Mouse (Mus musculus) forebrain, embryonic 13.5 days (tissue): ENCODE measurements at regions not wholly inside any gene's neighbourhood (a gene's known extent, or its start where the extent isn't known, plus 50 kb on each side); places are given as distances from the start of the nearest gene placed in this dataset.

Experiments
- ATAC-seq: fragments of 200-750 bp; cut with Nextera tagmentation; 2 replicates; pipeline ENCODE4 v1.8.0; 2017
- H3K27ac ChIP-seq: fragments of 300-500 bp; sonication (generic); 2 replicates; pipeline ENCODE4 v1.5.1; 2015; ENCODE audit warnings: inconsistent platforms, mild to moderate bottlenecking, moderate library complexity
- H3K27me3 ChIP-seq: fragments of 300-500 bp; sonication (generic); 2 replicates; pipeline ENCODE4 v1.6.1; 2015; ENCODE audit warnings: mild to moderate bottlenecking, inconsistent platforms
- H3K36me3 ChIP-seq: fragments of 300-500 bp; sonication (generic); 2 replicates; pipeline ENCODE4 v1.6.1; 2015; ENCODE audit warnings: mild to moderate bottlenecking, inconsistent platforms; ENCODE audit not compliant: poor library complexity, severe bottlenecking
- H3K4me1 ChIP-seq: fragments of 300-500 bp; sonication (generic); 2 replicates; pipeline ENCODE4 v1.6.1; 2015; ENCODE audit warnings: inconsistent platforms
- H3K4me2 ChIP-seq: fragments of 300-500 bp; sonication (generic); 2 replicates; pipeline ENCODE4 v1.6.1; 2015; ENCODE audit warnings: inconsistent platforms, mild to moderate bottlenecking, moderate library complexity
- H3K4me3 ChIP-seq: fragments of 300-500 bp; sonication (generic); 2 replicates; pipeline ENCODE4 v1.5.1; 2015; ENCODE audit warnings: mild to moderate bottlenecking, inconsistent platforms
- H3K9ac ChIP-seq: fragments of 300-500 bp; sonication (generic); 2 replicates; pipeline ENCODE4 v1.6.1; 2015; ENCODE audit warnings: mild to moderate bottlenecking, inconsistent platforms
- H3K9me3 ChIP-seq: fragments of 300-500 bp; sonication (generic); replicated peaks from 2 replicates; pipeline ENCODE4 v1.6.1; 2016; ENCODE audit warnings: inconsistent platforms
- WGBS: fragments of 180-500 bp; shearing (Covaris S2); methylation state at CpG from one replicate; pipeline ENCODE4 v1.1.7; 2015; 5-methylcytosine and 5-hydroxymethylcytosine counted together

GRCm38 (mm10) chr16:51811073-51811472, 220.0 kb upstream of the Cblb start:
- H3K27ac ChIP-seq, result no peak overlapping the region
- no peaks in the 10 kb centered on the region for H3K4me1 ChIP-seq
- no peak overlapping the region for H3K4me2 ChIP-seq
- no peaks in the 10 kb centered on the region for H3K27me3 ChIP-seq
- no peak overlapping the region for H3K9ac ChIP-seq
- no peak for ATAC-seq
- WGBS, result 96% methylated on average over 1 of the region's 1 CpGs
- H3K4me3 ChIP-seq, result no peak overlapping the region
- H3K9me3 ChIP-seq, result no peaks in the 10 kb centered on the region
- no peaks in the 10 kb centered on the region for H3K36me3 ChIP-seq

- H3K4me1 ChIP-seq, result no peaks in the 10 kb centered on the region
- H3K9ac ChIP-seq, result no peak overlapping the region
- H3K9me3 ChIP-seq, result no peaks in the 10 kb centered on the region
- no peaks in the 10 kb centered on the region for H3K36me3 ChIP-seq
- H3K27me3 ChIP-seq, result no peaks in the 10 kb centered on the region
- H3K4me2 ChIP-seq, result no peak overlapping the region
- 78% methylated on average over 3 of the region's 3 CpGs for WGBS
- H3K27ac ChIP-seq, result no peak overlapping the region
- no peak overlapping the region for H3K4me3 ChIP-seq
- ATAC-seq, result no peak
Observed at GRCm38 (mm10) chr16:51842770-51843169, 188.3 kb upstream of the Cblb start.

- Histone ChIP-seq H3K27me3 (no peaks in the 10 kb centered on the region), H3K4me2 (no peak overlapping the region), H3K4me1 (no peaks in the 10 kb centered on the region), H3K4me3 (no peak overlapping the region), H3K36me3 (no peaks in the 10 kb centered on the region), H3K9me3 (no peaks in the 10 kb centered on the region), H3K9ac (no peak overlapping the region), H3K27ac (no peak overlapping the region)
- WGBS, result 65% methylated on average over 4 of the region's 4 CpGs
- ATAC-seq, result peak; percentile 45; the same call in 1 of the 2 replicates
Observed at GRCm38 (mm10) chr16:51845539-51845938, 185.5 kb upstream of the Cblb start.

- Histone ChIP-seq H3K9me3 (no peaks in the 10 kb centered on the region), H3K9ac (no peak overlapping the region), H3K4me1 (peaks cover 12% of the 10 kb centered on the region; the same call in 1 of the 2 replicates), H3K36me3 (no peaks in the 10 kb centered on the region), H3K27ac (no peak overlapping the region), H3K27me3 (no peaks in the 10 kb centered on the region), H3K4me3 (no peak overlapping the region), H3K4me2 (no peak overlapping the region)
- 35% methylated on average over 4 of the region's 4 CpGs for WGBS
- peak; percentile 70 for ATAC-seq
Observed at GRCm38 (mm10) chr16:51880711-51881110, 150.3 kb upstream of the Cblb start.

GRCm38 (mm10) chr16:51881127-51881526, 149.9 kb upstream of the Cblb start:
- H3K36me3 ChIP-seq, result no peaks in the 10 kb centered on the region
- no peak overlapping the region for H3K9ac ChIP-seq
- H3K27ac ChIP-seq, result no peak overlapping the region
- H3K27me3 ChIP-seq, result no peaks in the 10 kb centered on the region
- WGBS, result 23% methylated on average over 2 of the region's 2 CpGs
- peaks cover 12% of the 10 kb centered on the region; the same call in 1 of the 2 replicates for H3K4me1 ChIP-seq
- H3K4me2 ChIP-seq, result no peak overlapping the region
- H3K9me3 ChIP-seq, result no peaks in the 10 kb centered on the region
- peak; percentile 82 for ATAC-seq
- no peak overlapping the region for H3K4me3 ChIP-seq

GRCm38 (mm10) chr16:51883813-51884212, 147.2 kb upstream of the Cblb start:
- H3K9ac ChIP-seq, result no peak overlapping the region
- no peak for ATAC-seq
- H3K4me1 ChIP-seq, result peaks cover 12% of the 10 kb centered on the region; the same call in 1 of the 2 replicates
- no peak overlapping the region for H3K4me2 ChIP-seq
- no peak overlapping the region for H3K4me3 ChIP-seq
- 91% methylated on average over 2 of the region's 2 CpGs for WGBS
- H3K27me3 ChIP-seq, result no peaks in the 10 kb centered on the region
- H3K36me3 ChIP-seq, result no peaks in the 10 kb centered on the region
- H3K27ac ChIP-seq, result no peak overlapping the region
- no peaks in the 10 kb centered on the region for H3K9me3 ChIP-seq

DNA sequence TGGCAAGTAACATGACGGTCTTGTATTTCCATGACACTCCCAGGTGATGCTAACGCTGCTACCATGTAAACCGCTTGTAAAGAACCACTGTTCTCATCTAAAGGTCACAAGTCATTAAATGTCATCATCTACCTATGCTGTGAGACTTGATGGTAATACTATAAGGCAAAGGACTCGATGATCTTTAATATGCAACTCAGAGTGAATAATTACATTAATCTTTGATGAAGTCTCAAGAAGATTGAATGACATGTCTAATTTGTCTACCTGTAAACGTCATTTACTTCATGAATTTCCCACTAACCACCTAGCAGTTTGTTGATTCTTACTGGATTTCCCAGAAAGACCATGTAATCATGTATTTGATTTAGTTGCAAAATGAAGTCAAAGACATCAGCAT, 143.5 kb upstream of the Cblb start:
- ATAC-seq, result no peak
- H3K27ac ChIP-seq, result no peak overlapping the region

DNA sequence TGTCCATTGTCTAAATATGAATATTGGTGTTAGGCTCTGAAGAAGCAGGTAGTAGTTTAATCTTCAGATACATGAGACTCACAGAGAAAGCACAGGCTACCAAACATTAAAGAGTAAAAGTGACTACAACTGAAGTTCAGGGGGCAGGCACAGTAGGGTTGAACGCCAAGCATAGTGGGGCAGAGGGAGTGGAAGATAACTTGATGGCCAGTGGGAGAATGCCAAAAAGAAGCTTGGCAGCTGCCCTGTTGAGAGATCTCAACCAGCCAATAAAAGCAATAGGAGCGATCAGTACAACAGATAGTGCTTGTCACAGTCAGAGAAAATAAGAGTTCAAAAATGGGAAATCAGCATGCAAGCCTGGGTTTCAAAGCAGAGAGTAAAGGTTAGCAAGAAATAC, 125.4 kb upstream of the Cblb start:
- no peaks in the 10 kb centered on the region for H3K36me3 ChIP-seq
- no peaks in the 10 kb centered on the region for H3K27me3 ChIP-seq
- H3K4me3 ChIP-seq, result no peak overlapping the region
- WGBS, result 92% methylated on average over 2 of the region's 2 CpGs
- no peak overlapping the region for H3K9ac ChIP-seq
- ATAC-seq, result no peak
- H3K9me3 ChIP-seq, result peaks cover 4% of the 10 kb centered on the region
- no peak overlapping the region for H3K27ac ChIP-seq
- no peak overlapping the region for H3K4me2 ChIP-seq
- H3K4me1 ChIP-seq, result no peaks in the 10 kb centered on the region

More for the DNA sequence above, 143.5 kb upstream of the Cblb start:
- no peaks in the 10 kb centered on the region for H3K9me3 ChIP-seq
- H3K9ac ChIP-seq, result no peak overlapping the region
- no peaks in the 10 kb centered on the region for H3K4me1 ChIP-seq
- H3K4me2 ChIP-seq, result no peak overlapping the region
- WGBS, result 94% methylated on average over 5 of the region's 5 CpGs
- no peak overlapping the region for H3K4me3 ChIP-seq
- no peaks in the 10 kb centered on the region for H3K27me3 ChIP-seq
- H3K36me3 ChIP-seq, result no peaks in the 10 kb centered on the region

GRCm38 (mm10) chr16:51906686-51907085, 124.3 kb upstream of the Cblb start:
- Histone ChIP-seq H3K4me1 (no peaks in the 10 kb centered on the region), H3K4me2 (no peak overlapping the region), H3K27ac (no peak overlapping the region), H3K27me3 (no peaks in the 10 kb centered on the region), H3K9me3 (no peaks in the 10 kb centered on the region), H3K9ac (no peak overlapping the region), H3K36me3 (no peaks in the 10 kb centered on the region), H3K4me3 (no peak overlapping the region)
- ATAC-seq, result no peak
- WGBS, result 96% methylated on average over 4 of the region's 4 CpGs

- H3K4me1 ChIP-seq, result no peaks in the 10 kb centered on the region
- WGBS, result 88% methylated on average over 3 of the region's 3 CpGs
- no peak overlapping the region for H3K9ac ChIP-seq
- peak; percentile 74; the same call in 1 of the 2 replicates for ATAC-seq
- no peak overlapping the region for H3K27ac ChIP-seq
- H3K9me3 ChIP-seq, result no peaks in the 10 kb centered on the region
- H3K27me3 ChIP-seq, result no peaks in the 10 kb centered on the region
- H3K4me2 ChIP-seq, result no peak overlapping the region
- H3K36me3 ChIP-seq, result no peaks in the 10 kb centered on the region
- H3K4me3 ChIP-seq, result no peak overlapping the region
Observed at GRCm38 (mm10) chr16:51910046-51910445, 121.0 kb upstream of the Cblb start.

DNA sequence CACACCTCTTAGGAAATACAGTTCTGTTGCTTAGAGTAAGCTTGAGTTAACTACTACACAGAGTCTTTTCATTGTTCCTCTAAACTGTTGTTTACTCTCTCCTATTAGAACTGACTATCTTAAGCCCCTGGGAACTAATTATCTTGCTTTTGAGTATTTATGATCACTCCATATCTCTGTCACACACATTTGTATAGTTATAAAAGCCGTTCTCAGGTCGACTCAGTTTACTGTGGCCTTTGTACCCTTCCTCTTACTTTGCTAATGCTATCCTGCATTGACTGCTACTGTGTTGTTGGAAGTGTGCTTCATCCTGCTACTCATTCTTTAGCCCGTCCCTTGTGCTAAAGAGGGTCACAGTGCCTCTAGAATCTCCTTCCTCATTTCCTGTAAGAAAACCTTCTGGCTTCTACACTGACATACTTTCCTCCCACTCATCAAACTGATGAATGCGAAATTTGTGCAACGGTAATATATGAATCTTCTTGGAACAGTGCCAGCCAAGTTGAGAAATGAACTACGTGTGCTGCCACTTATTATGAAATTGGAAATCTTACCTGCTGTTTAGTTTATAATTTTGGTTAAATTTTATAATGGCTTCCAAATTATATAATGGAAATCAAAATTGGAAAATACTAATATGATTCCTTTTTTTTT, 119.8 kb upstream of the Cblb start:
- no peaks in the 10 kb centered on the region for H3K36me3 ChIP-seq
- 78% methylated on average over 6 of the region's 6 CpGs for WGBS
- H3K4me1 ChIP-seq, result peaks cover 9% of the 10 kb centered on the region; the same call in 1 of the 2 replicates
- no peak overlapping the region for H3K9ac ChIP-seq
- no peak overlapping the region for H3K27ac ChIP-seq
- no peak overlapping the region for H3K4me3 ChIP-seq
- ATAC-seq, result no peak
- no peaks in the 10 kb centered on the region for H3K9me3 ChIP-seq
- no peaks in the 10 kb centered on the region for H3K27me3 ChIP-seq
- H3K4me2 ChIP-seq, result no peak overlapping the region

GRCm38 (mm10) chr16:51915034-51915928, 115.7 kb upstream of the Cblb start:
- no peaks in the 10 kb centered on the region for H3K36me3 ChIP-seq
- peak; percentile 67 for ATAC-seq
- peak overlapping the region; percentile 4; the same call in 1 of the 2 replicates for H3K27ac ChIP-seq
- no peaks in the 10 kb centered on the region for H3K27me3 ChIP-seq
- peak overlapping the region; percentile 13; the same call in 1 of the 2 replicates for H3K9ac ChIP-seq
- no peak overlapping the region for H3K4me3 ChIP-seq
- 52% methylated on average over 17 of the region's 17 CpGs for WGBS
- H3K4me2 ChIP-seq, result peak overlapping the region; percentile 27
- H3K9me3 ChIP-seq, result no peaks in the 10 kb centered on the region
- peaks cover 20% of the 10 kb centered on the region; the same call in 1 of the 2 replicates for H3K4me1 ChIP-seq
